Mouse (Mus musculus) embryonic facial prominence, embryonic 11.5 days (tissue): ENCODE results near the gene Card14. TPM values are rescaled to one million over a fixed set of nuclear protein-coding genes. Genes with fewer than 3 reads are reported as not detected.

ENCODE experiments used
- microRNA counts: library from miRNA; unstranded; fragments of <30 nt; microRNA quantifications from one replicate; lab custom pipeline; 2016
- microRNA-seq: library from miRNA; unstranded; fragments of <30 nt; microRNA quantifications from one replicate; pipeline ENCODE4, GENCODE M21; 2016; ENCODE audit warnings: borderline number of aligned reads
- polyA plus RNA-seq: library from polyadenylated mRNA; unstranded; fragments of >200 nt; fragmentation: Nextera tagmentation; extraction: Ambion mirVana; gene quantifications from 2 replicates; pipeline ENCODE4 v1.2.1, GENCODE M21; 2014

Card14 gene
- polyA plus RNA-seq, 1 experiment from 2014 or later: 0.08 TPM

MicroRNAs within 50 kb of the gene (microRNA counts, 519-probe panel; counts per million panel counts)
- not detected for microRNA mmu-miR-1932 (lab: Ali Mortazavi, UCI)

Small RNA genes within 50 kb of the gene (microRNA-seq; reads per million reads assigned to microRNA genes)
- not detected for gene Mir1932

Other genes with a start within 250 kb of the Card14 start
- 4.4 and 4.8 TPM in 2 replicates for gene Cbx4, start 221.5 kb upstream of the Card14 start, polyA plus RNA-seq
- 9.5 and 11.9 TPM in 2 replicates for gene Tbc1d16, start 79.3 kb upstream of the Card14 start, polyA plus RNA-seq
- 12.1 and 13.4 TPM in 2 replicates for gene Ccdc40, start 79.2 kb upstream of the Card14 start, polyA plus RNA-seq
- gene Gaa, start 39.9 kb upstream of the Card14 start, polyA plus RNA-seq: 15.7 and 19.0 TPM in 2 replicates
- 392 and 414 TPM in 2 replicates for gene Eif4a3, start 7.7 kb upstream of the Card14 start, polyA plus RNA-seq
- 4.5 and 6.2 TPM in 2 replicates for gene Sgsh, start 47.8 kb downstream of the Card14 start, polyA plus RNA-seq
- gene Slc26a11, start 47.8 kb downstream of the Card14 start, polyA plus RNA-seq: 5.5 and 7.1 TPM in 2 replicates
- gene Rnf213, start 85.3 kb downstream of the Card14 start, polyA plus RNA-seq: 1.7 and 1.8 TPM in 2 replicates
- 12.4 and 12.7 TPM in 2 replicates for gene Endov, start 183.6 kb downstream of the Card14 start, polyA plus RNA-seq
- gene Nptx1, start 240.0 kb downstream of the Card14 start, polyA plus RNA-seq: 1.8 and 2.2 TPM in 2 replicates